Mouse (Mus musculus) embryonic fibroblast, embryonic 13.5 days (primary cell): Measurements from ENCODE around the gene Gm28539. TPM values are rescaled to one million over a fixed set of nuclear protein-coding genes. Genes with fewer than 3 reads are reported as not detected.
"Not testable (repeated sequence)": the region's sequence is repeated elsewhere in the genome, so short reads cannot be mapped to it uniquely, and the experiment has no call there.

Source experiments
- H3K27ac ChIP-seq: 2 replicates; pipeline ENCODE4 v1.5.1; 2012; ENCODE audit warnings: low read length, control low read depth, inconsistent platforms; ENCODE audit not compliant: insufficient read depth
- H3K4me1 ChIP-seq: 2 replicates; pipeline ENCODE4 v1.6.1; 2011; ENCODE audit warnings: low read length; ENCODE audit not compliant: control insufficient read depth, insufficient read depth
- H3K4me3 ChIP-seq: 2 replicates; pipeline ENCODE4 v1.5.1; 2011; ENCODE audit warnings: mild to moderate bottlenecking, control low read depth, low read length; ENCODE audit not compliant: insufficient read depth
- CTCF ChIP-seq: IDR thresholded peaks from 2 replicates; pipeline ENCODE4 v1.5.1; 2011; ENCODE audit warnings: mild to moderate bottlenecking, control low read depth, low read length, moderate library complexity, borderline replicate concordance; ENCODE audit not compliant: insufficient read depth
- POLR2A ChIP-seq: IDR thresholded peaks from 2 replicates; pipeline ENCODE4 v1.6.1; 2011; ENCODE audit warnings: low read depth, mild to moderate bottlenecking, control low read depth, low read length, moderate library complexity
- polyA plus RNA-seq: library from polyadenylated mRNA; stranded (reverse); fragments of >200 nt; gene quantifications from 2 replicates; pipeline ENCODE4 v1.2.4, GENCODE M21; 2011; ENCODE audit warnings: low read depth; ENCODE audit not compliant: missing spikeins, insufficient read length

The Gm28539 gene
- polyA plus RNA-seq, 1 experiment = 4.2 TPM

DNA sequence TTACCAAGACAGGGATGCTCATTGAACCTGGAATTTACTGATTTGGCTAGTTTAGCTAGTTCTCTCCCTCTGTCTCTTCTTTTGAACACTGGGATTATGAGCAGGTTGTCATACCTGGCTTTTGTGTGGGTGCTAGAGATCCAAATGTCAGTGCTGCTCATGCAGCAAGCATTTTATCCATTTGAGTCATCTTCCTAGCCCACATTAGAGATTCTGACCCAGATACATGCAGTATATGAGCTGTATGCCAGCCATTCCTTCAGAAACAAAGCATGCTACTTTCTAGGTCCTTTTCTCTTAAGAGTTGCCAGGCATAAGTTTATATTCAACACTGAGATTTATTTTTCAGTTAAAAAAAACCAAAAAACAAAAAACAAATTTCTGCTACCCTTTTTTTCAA lies 116.4 kb downstream of the Gm28539 start:
- Histone ChIP-seq H3K27ac (no peak overlapping the region), H3K4me3 (no peak overlapping the region), H3K4me1 (no peaks in the 10 kb centered on the region; the same call in 1 of the 2 replicates)
- TF ChIP-seq POLR2A = no peak
- TF ChIP-seq CTCF = no peak

DNA sequence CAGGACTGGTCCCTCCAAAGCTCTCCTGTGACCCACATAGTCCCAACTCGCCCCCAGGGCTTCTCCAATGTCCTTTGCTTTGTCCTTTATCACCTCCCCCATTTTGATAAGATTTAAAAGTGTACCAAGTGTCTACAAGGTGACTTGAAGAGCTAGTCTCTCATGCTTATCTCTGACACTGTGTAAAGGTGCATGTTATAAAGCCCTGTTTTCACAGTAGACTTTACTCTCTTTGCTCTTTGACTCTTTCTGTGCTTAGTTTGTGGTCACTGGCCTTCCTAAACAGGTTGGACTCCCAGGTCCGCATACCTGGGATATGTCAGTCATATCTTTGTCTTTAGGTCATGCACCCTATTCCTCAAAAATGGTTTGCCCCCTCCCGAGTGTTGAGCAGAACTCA lies 118.7 kb downstream of the Gm28539 start:
- no peak for TF ChIP-seq POLR2A
- TF ChIP-seq CTCF = no peak
- Histone ChIP-seq H3K27ac (no peak overlapping the region), H3K4me3 (no peak overlapping the region), H3K4me1 (no peaks in the 10 kb centered on the region; the same call in 1 of the 2 replicates)

DNA sequence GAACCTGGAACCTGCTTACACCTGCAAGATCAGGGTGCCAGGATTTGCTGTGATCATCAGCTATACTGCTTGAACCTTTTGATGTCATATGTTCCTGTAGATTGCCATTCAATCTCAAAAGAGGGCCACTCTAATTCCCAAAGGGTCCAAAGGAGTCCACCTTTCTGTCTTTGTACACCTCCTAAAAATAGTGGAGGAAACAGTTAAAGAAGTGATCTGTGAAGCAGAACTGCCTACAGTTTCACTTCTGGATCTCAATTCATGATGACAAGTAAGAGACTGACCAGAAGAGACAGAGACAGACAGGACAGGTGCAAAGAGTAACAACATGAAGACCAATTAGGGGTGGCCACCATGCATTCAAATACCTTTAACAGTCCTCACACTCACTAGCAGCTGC lies 127.1 kb downstream of the Gm28539 start:
- Histone ChIP-seq H3K4me3 (no peak overlapping the region), H3K27ac (no peak overlapping the region), H3K4me1 (no peaks in the 10 kb centered on the region)
- no peak for TF ChIP-seq CTCF
- TF ChIP-seq POLR2A = no peak

DNA sequence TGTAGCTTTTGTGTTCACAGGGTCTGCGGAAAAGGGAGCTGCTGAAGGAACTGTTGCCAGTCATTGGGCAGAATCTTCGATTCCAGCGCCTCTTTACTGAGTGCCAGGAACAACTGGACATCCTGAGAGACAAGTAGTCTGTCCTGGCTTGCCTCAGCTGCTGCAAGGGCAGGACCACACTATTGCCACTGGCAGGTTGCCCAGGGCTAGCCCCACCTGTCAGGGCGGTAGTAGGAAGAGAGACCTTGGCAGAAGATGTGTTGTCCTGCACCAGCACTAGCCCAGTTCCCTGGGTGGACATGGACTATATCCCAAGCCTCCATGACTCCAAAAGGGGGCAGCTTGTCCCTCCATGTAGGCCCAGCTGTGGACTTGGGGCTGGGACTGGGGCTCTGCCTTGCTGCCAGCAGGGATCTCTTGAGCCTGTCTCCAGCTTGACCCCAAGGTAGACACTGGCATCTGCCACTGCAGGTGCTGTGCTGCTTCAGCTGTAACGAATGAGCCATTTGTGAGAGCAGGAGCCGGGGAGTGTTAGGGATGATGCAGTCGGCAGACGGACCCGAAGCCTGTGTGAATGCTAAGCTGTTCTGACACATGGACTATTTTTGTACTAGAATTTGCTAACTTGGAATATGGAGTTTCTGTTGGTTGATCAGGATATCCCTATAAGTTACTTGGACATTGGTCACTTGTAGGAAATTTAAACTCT lies 133.2 kb downstream of the Gm28539 start:
- Histone ChIP-seq H3K4me1 (no peaks in the 10 kb centered on the region), H3K4me3 (no peak overlapping the region), H3K27ac (no peak overlapping the region)
- no peak for TF ChIP-seq CTCF
- TF ChIP-seq POLR2A = no peak

DNA sequence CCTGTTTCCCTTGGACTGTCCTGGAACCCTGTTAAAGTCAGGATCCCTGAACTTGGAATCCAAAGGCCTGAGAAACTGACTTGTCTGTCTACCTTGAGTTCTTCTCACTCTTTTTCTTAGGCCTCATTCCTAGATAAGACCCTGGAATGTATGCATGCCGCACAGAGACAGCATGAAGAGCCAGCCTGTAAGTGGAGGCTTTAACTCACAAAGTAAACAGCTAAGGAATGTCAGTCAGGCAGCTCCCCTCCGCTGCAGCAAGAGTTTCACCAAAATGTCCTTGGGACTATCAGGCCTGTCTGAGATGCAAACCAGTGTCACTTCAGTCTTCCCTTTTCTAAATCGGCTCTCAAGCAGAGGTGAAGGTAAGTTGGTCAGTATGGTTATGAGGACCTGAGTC lies 134.5 kb downstream of the Gm28539 start:
- H3K27ac ChIP-seq = no peak overlapping the region
- H3K4me1 ChIP-seq = no peaks in the 10 kb centered on the region
- TF ChIP-seq CTCF = no peak
- TF ChIP-seq POLR2A = no peak
- H3K4me3 ChIP-seq = no peak overlapping the region

DNA sequence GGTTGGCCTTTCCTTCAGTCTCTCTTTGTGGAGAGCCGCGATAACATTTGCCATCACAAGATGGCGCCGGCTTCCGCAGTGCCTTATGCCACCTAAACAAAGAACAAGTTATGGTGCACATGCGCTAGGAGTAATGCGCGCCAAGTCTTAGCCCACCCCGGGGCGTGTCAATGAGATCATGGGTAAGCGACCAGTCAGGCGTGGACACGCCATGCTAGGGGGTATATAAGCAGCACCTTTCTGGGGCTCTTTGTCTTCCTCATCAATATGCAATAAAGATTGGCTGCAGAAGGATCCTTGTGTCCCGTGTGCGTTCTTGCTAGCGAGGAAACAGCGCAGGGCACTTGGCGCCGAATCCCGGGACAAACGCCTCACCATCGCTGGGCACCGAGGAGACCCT lies 139.3 kb downstream of the Gm28539 start:
- not testable (repeated sequence) for H3K27ac ChIP-seq, H3K4me1 ChIP-seq, H3K4me3 ChIP-seq

DNA sequence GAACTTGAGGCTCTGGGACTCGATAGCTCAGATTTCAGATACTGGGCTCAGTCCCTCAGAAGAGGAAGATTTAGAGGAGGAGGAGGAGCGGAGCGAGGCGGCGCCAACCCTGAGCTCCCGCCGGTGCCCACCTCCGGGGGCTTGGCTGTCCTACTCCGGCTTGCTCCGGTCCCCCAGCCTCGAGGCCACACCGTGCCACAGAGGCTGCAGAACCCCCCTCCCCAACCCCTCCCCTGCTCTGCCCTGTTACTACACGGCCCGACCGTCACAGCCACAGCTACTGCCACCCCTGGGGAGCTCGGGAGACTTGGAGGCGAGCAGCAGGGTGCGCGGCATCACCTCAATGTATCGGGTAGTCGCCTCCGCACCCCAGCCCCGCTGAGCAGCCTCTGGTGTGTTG lies 139.9 kb downstream of the Gm28539 start:
- Histone ChIP-seq H3K27ac (no peak overlapping the region), H3K4me3 (no peak overlapping the region), H3K4me1 (no peaks in the 10 kb centered on the region)
- no peak for TF ChIP-seq POLR2A
- no peak for TF ChIP-seq CTCF

DNA sequence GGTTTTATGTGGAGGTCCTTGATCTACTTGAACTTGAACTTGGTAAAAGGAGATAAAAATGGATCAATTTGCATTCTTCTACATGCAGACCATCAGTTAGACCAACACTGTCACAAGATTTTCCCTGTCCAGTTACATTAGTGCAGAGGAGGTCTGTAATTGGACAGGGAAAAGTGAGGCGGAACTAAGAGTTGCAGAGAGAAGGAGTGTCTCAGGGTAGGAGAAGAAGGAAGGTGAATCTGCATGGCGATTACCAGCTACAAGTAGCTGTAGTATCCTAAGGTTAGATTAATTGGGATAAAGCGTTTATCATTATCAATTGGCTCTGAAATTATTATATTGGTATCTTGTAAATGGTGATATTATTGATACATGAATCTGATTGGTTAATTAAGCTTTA lies 150.0 kb downstream of the Gm28539 start:
- H3K4me1 ChIP-seq = no peaks in the 10 kb centered on the region
- no peak overlapping the region for H3K27ac ChIP-seq
- H3K4me3 ChIP-seq = no peak overlapping the region
- TF ChIP-seq CTCF (no peak), POLR2A (no peak)

DNA sequence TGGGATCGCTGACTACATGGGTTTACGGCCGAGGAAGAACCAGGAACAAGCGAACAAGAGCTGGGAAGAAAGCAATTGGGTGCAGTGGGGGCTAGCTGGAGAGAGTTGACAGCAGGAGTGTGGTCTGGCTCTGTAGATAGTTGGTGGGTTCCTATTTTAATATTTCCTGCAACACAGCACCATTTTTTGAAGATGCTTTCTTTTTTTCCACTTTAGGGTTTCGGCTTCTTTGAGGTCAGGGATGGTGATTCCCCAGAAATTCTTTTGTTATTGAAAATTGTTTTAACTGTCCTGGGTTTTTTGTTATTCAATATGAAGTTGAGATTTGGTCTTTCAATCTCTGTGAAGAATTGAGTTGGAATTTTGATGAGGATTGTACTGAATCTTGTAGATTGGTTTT lies 150.5 kb downstream of the Gm28539 start:
- TF ChIP-seq CTCF (no peak), POLR2A (no peak)
- Histone ChIP-seq H3K27ac (no peak overlapping the region), H3K4me3 (no peak overlapping the region), H3K4me1 (no peaks in the 10 kb centered on the region)

DNA sequence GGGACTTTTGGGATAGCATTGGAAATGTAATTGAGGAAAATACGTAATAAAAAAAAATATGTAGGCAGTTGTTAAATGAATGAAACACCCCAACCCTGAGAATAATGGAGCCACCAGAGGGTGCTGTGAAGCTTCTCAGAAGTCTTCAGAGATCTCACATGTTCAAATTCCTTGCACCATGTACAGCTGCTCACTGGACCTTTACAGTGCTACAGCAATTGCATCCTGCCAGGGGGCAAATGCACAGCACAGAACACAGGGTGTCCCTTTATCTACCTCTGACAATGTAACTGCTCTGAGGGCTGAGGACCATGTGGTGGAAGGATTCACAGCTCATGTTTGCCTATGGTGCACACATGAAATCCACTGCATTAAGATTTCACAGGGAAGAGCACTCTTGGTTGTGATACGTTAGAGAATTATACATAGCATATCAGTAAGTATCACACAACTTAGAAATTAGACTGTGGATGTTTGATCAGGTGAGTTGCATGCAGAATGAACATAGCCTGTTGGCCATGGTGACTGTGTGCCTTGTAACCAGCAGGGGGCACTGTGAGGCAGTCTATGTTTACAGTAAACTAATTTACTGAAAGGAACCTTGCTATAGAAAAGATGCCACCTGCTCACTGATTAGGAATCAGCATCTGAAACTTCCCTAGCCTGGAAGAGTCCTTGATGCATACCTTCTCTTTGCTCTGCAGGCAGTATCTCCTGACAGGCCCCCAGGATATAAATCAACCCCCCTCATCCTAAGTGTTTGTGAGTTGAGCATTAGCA lies 166.4 kb downstream of the Gm28539 start:
- not testable (repeated sequence) for H3K4me3 ChIP-seq, H3K27ac ChIP-seq, H3K4me1 ChIP-seq
